ENCODE assay signal across 25 mouse cellular contexts in genomic region chr9:72667126-72667525, GRCm38 (mm10). TPM values are rescaled to one million over a fixed set of nuclear protein-coding genes. Genes with fewer than 3 reads are reported as not detected.
DNase-seq lines count a peak whose midpoint lies in the region; ATAC-seq lines count a peak whose summit lies in the region.
"Had no signal": no experiment of that assay in that cellular context is flagged by ENCODE, and none has a peak within 500 bp of the region (broad histone marks: within the 10 kb centered on the region; RNA-seq: fewer than 3 reads in every experiment).

No protein-coding gene starts in this region.

- DNase-seq in embryonic facial prominence, embryonic 10.5 days (ENCODE audit: low spot score) = no peak
- DNase-seq in heart, postnatal 36 days = no peak
- DNase-seq in retina, postnatal 1 day = peak; percentile 14
- DNase-seq in retina, embryonic 14.5 days (ENCODE audit: low spot score) = no peak
- no peak for DNase-seq in thymus, postnatal 36 days
- DNase-seq in natural killer cell, adult 2 months (ENCODE audit: low spot score in 2 of 2) = no peak
- DNase-seq: adrenal gland, adult 2 months; cerebellum, adult 11 months; cerebellum, postnatal 10 days; kidney, adult 11 months; layer of hippocampus, adult 9-11 months; left cerebral cortex, postnatal 4 days; lung, postnatal 4 days; right cerebral cortex, adult 18-20 months; thymus, adult 2 months had no signal

- WGBS in embryonic facial prominence, embryonic 13.5 days = 79% methylated on average over 3 of the region's 3 CpGs
- WGBS in embryonic facial prominence, embryonic 10.5 days = 86% methylated on average over 3 of the region's 3 CpGs
- 72% methylated on average over 3 of the region's 3 CpGs for WGBS in heart, embryonic 15.5 days

- no peak overlapping the region for H3K9ac ChIP-seq in embryonic facial prominence, embryonic 13.5 days
- no peak overlapping the region for H3K9ac ChIP-seq in heart, embryonic 15.5 days
- H3K9ac ChIP-seq: forebrain, embryonic 12.5 days; liver, embryonic 15.5 days; midbrain, embryonic 15.5 days; neural tube, embryonic 13.5 days; stomach, embryonic 15.5 days had no signal

- no peaks in the 10 kb centered on the region for H3K27me3 ChIP-seq in embryonic facial prominence, embryonic 13.5 days
- no peaks in the 10 kb centered on the region for H3K27me3 ChIP-seq in embryonic facial prominence, embryonic 10.5 days (replicated peaks; ENCODE audit: low read depth, poor library complexity, severe bottlenecking)
- H3K27me3 ChIP-seq in heart, embryonic 15.5 days = no peaks in the 10 kb centered on the region
- H3K27me3 ChIP-seq: forebrain, embryonic 12.5 days; liver, embryonic 15.5 days; midbrain, embryonic 15.5 days; neural tube, embryonic 13.5 days; stomach, embryonic 15.5 days had no signal

- H3K4me1 ChIP-seq in embryonic facial prominence, embryonic 13.5 days = peaks cover 46% of the 10 kb centered on the region
- peaks cover 39% of the 10 kb centered on the region for H3K4me1 ChIP-seq in embryonic facial prominence, embryonic 10.5 days
- peaks cover 44% of the 10 kb centered on the region for H3K4me1 ChIP-seq in heart, embryonic 15.5 days (replicated peaks)

- H3K9me3 ChIP-seq in embryonic facial prominence, embryonic 13.5 days = no peaks in the 10 kb centered on the region
- H3K9me3 ChIP-seq in embryonic facial prominence, embryonic 10.5 days = no peaks in the 10 kb centered on the region
- no peaks in the 10 kb centered on the region for H3K9me3 ChIP-seq in heart, embryonic 15.5 days (replicated peaks)
- H3K9me3 ChIP-seq: forebrain, embryonic 12.5 days; hindbrain, embryonic 10.5 days; liver, embryonic 15.5 days; midbrain, embryonic 15.5 days; neural tube, embryonic 13.5 days; stomach, embryonic 15.5 days had no signal

- H3K4me3 ChIP-seq in embryonic facial prominence, embryonic 13.5 days = no peak overlapping the region; the same call in 1 of the 2 replicates
- H3K4me3 ChIP-seq in embryonic facial prominence, embryonic 10.5 days = no peak overlapping the region; the same call in 1 of the 2 replicates
- H3K4me3 ChIP-seq in heart, embryonic 15.5 days = no peak overlapping the region
- H3K4me3 ChIP-seq: erythroblast, embryonic 14.5 days; forebrain, embryonic 12.5 days; hindbrain, embryonic 10.5 days; liver, embryonic 15.5 days; midbrain, embryonic 15.5 days; neural tube, embryonic 13.5 days; stomach, embryonic 15.5 days had no signal

- peaks cover 68% of the 10 kb centered on the region for H3K36me3 ChIP-seq in embryonic facial prominence, embryonic 13.5 days
- peaks cover 82% of the 10 kb centered on the region for H3K36me3 ChIP-seq in embryonic facial prominence, embryonic 10.5 days (replicated peaks)
- H3K36me3 ChIP-seq in heart, embryonic 15.5 days = peaks cover 53% of the 10 kb centered on the region

- H3K4me2 ChIP-seq in embryonic facial prominence, embryonic 13.5 days = 0 out of 2 replicates have a peak overlapping the region, but pooled peaks have one; percentile 3
- peak overlapping the region; percentile 24; the same call in 1 of the 2 replicates for H3K4me2 ChIP-seq in heart, embryonic 15.5 days
- H3K4me2 ChIP-seq: forebrain, embryonic 12.5 days; liver, embryonic 15.5 days; midbrain, embryonic 15.5 days; neural tube, embryonic 13.5 days; stomach, embryonic 15.5 days had no signal

- 0 out of 2 replicates have a peak overlapping the region, but pooled peaks have one; percentile 7 for H3K27ac ChIP-seq in embryonic facial prominence, embryonic 13.5 days
- H3K27ac ChIP-seq in embryonic facial prominence, embryonic 10.5 days (replicated peaks) = no peak overlapping the region
- H3K27ac ChIP-seq in heart, embryonic 15.5 days = 0 out of 2 replicates have a peak overlapping the region, but pooled peaks have one; percentile 1
- H3K27ac ChIP-seq: forebrain, embryonic 12.5 days; hindbrain, embryonic 10.5 days; kidney, postnatal 0 days; liver, embryonic 15.5 days; midbrain, embryonic 15.5 days; neural tube, embryonic 13.5 days; stomach, embryonic 15.5 days had no signal

- no peak for ATAC-seq in embryonic facial prominence, embryonic 13.5 days (ENCODE audit: insufficient number of reproducible peaks, insufficient read depth, low FRiP score, low TSS enrichment, low read depth)
- no peak for ATAC-seq in heart, embryonic 15.5 days (replicated peaks; ENCODE audit: insufficient number of reproducible peaks, insufficient read depth, low FRiP score, low read depth)
- ATAC-seq: midbrain, embryonic 15.5 days had no signal

- intact Hi-C loops in heart, postnatal 36 days (cut with DNase I) = no loop called here

RNA-seq across cellular contexts. Expression of gene Nedd4, which starts 5.0 kb away (rescaled TPM):
- polyA plus RNA-seq in embryonic facial prominence, embryonic 13.5 days (2015; fragmentation: Nextera tagmentation; extraction: Ambion mirVana) = 659 and 711 TPM in 2 replicates
- 660 and 664 TPM in 2 replicates for polyA plus RNA-seq in embryonic facial prominence, embryonic 10.5 days (2016; fragmentation: Nextera tagmentation; extraction: Ambion mirVana)
- 450 and 481 TPM in 2 replicates for polyA plus RNA-seq in heart, embryonic 15.5 days (2015; fragmentation: Nextera tagmentation; extraction: Ambion mirVana)
- 100 to 1,000 TPM; 366 to 383 TPM for total RNA-seq in heart, postnatal 36 days (2021)
